Mouse (Mus musculus): ENCODE results near the gene 1110032A03Rik. TPM values are rescaled to one million over a fixed set of nuclear protein-coding genes. Genes with fewer than 3 reads are reported as not detected.

1110032A03Rik gene
- polyA plus RNA-seq, 1 experiment from 2014 or later = 35.6 TPM

DNA sequence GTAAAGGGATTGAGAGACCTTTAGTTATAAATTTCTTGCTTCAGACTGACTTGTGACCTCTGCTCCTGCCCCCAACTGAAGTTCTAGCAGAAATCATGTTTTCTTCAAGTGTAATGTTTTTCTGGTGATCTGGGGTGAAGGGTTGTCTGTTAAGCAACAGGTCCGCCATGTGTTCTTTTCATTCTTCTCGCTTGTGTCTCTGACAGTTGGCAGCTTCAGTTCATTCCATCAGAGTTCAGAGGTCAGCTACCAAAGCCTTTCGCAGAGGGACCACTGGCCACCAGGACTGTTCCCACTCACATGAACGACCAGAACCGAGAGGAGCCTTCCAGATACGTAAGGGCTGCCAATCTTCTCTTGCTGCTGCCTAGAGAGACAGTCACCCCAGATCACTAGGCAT, 33.2 kb upstream of the 1110032A03Rik start:
- Histone ChIP-seq H3K9me3 (no peaks in the 10 kb centered on the region), H3K27me3 (no peaks in the 10 kb centered on the region), H3K4me2 (no peak overlapping the region), H3K9ac (no peak overlapping the region), H3K4me1 (no peaks in the 10 kb centered on the region), H3K27ac (no peak overlapping the region), H3K4me3 (no peak overlapping the region), H3K36me3 (peaks cover 81% of the 10 kb centered on the region)
- ATAC-seq (ENCODE audit: insufficient number of reproducible peaks, insufficient read depth, low FRiP score, low TSS enrichment, low read depth) = no peak
- WGBS = 89% methylated on average over 6 of the region's 6 CpGs

DNA sequence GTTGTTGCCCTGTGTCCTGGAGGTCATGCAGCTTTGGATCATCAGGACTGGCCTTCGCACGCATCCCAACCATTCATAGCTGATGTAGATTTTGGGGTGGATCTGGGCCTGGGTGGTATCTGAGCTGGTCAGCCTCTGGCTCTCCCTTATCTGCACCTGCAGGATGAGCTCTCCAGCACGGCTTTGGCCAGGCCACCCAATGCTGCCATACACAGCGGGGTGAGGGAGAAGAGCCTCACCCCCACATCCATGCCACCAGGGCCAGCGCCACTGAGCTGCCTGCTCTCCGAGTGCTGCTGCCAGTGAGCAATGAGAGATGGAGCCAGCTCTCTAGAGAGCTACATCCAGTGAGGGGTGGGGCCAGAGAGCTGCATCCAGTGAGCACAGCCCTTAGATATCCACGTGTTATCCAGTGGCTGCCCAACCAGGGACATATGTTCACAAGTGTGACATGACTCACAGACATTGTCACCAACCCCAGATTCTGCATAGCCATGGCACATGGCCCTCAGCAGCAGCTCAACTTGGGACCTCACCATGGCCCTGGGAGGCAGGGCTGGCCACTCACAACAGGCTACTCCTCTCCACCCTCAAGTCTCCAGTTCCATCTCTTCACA, 27.8 kb upstream of the 1110032A03Rik start:
- ATAC-seq (ENCODE audit: insufficient number of reproducible peaks, insufficient read depth, low FRiP score, low TSS enrichment, low read depth) = no peak
- Histone ChIP-seq H3K4me3 (no peak overlapping the region), H3K27ac (no peak overlapping the region), H3K9me3 (no peaks in the 10 kb centered on the region), H3K27me3 (no peaks in the 10 kb centered on the region), H3K4me1 (no peaks in the 10 kb centered on the region), H3K9ac (no peak overlapping the region), H3K4me2 (no peak overlapping the region), H3K36me3 (peaks cover 80% of the 10 kb centered on the region)
- 90% methylated on average over 7 of the region's 7 CpGs for WGBS

DNA sequence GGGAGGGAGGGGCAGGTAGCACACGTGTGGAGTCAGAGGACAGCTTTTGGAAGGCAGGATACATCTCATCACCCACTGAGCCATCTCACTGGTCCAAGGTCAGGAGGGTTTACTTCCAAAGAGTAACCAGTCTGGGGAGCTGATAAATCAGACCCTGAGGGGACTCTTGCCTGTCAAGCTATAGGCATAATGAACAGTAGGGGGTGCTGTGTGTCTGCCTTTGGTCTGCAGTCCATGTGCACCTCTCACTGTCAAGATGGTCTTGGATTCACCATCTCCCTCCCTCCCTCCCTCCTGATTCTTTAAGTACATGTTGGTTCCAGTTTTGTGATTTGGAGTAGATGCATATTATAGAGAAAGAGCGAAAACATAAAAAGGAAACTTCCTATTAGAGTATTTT, 25.7 kb upstream of the 1110032A03Rik start:
- no peaks in the 10 kb centered on the region for H3K9me3 ChIP-seq
- ATAC-seq (ENCODE audit: insufficient number of reproducible peaks, insufficient read depth, low FRiP score, low TSS enrichment, low read depth) = no peak
- no peak overlapping the region for H3K4me2 ChIP-seq
- no peaks in the 10 kb centered on the region for H3K27me3 ChIP-seq
- H3K4me1 ChIP-seq = no peaks in the 10 kb centered on the region
- H3K4me3 ChIP-seq = no peak overlapping the region
- H3K27ac ChIP-seq = no peak overlapping the region
- H3K9ac ChIP-seq = no peak overlapping the region
- H3K36me3 ChIP-seq = peaks cover 74% of the 10 kb centered on the region
- 73% methylated on average over 2 of the region's 2 CpGs for WGBS

DNA sequence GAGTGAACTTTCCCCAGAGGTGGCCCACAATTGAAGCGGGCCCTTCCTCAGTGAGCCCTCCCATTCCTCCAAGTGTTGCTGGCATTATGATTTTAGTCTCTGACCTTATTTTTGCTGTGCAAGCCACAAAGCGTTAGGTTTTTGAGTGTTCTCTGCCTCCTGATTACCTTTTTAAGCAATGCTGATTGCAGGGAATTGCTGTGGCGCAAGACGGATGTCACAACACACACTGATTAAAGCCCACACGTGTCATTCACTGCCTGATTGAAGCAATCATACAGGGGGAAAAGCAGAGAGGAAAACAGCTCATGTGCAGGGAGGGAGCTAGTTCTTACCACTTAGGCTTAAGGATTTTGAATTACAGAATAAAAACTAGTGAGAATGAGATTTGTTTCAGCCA, 23.0 kb upstream of the 1110032A03Rik start:
- Histone ChIP-seq H3K36me3 (peaks cover 72% of the 10 kb centered on the region), H3K4me1 (no peaks in the 10 kb centered on the region), H3K4me2 (no peak overlapping the region), H3K27me3 (no peaks in the 10 kb centered on the region), H3K9ac (no peak overlapping the region), H3K9me3 (no peaks in the 10 kb centered on the region), H3K4me3 (no peak overlapping the region), H3K27ac (no peak overlapping the region)
- WGBS = 79% methylated on average over 5 of the region's 5 CpGs
- ATAC-seq (ENCODE audit: insufficient number of reproducible peaks, insufficient read depth, low FRiP score, low TSS enrichment, low read depth) = no peak

DNA sequence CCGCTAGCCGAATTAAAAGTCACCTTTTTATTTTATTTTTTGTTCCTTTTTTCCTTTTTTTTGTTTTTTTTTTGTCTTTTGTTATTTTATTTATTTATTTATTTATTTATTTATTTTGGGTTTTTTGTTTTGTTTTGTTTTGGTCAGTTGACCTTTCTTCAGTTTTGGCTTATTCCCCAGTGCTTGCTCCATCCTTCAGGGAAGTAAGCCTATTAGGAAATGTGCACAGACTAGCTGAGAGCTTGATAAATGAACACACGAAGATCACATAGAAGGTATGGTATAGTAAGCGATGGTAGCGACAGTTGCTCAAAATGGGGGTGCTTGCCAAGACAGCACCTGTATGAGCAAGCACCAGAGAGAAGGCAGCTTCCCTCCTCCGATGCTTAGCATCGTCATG, 22.3 kb upstream of the 1110032A03Rik start:
- Histone ChIP-seq H3K9ac (no peak overlapping the region), H3K4me3 (no peak overlapping the region), H3K27ac (no peak overlapping the region), H3K9me3 (no peaks in the 10 kb centered on the region), H3K4me1 (no peaks in the 10 kb centered on the region), H3K36me3 (peaks cover 67% of the 10 kb centered on the region), H3K4me2 (no peak overlapping the region), H3K27me3 (no peaks in the 10 kb centered on the region)
- WGBS = 92% methylated on average over 7 of the region's 7 CpGs
- no peak for ATAC-seq (ENCODE audit: insufficient number of reproducible peaks, insufficient read depth, low FRiP score, low TSS enrichment, low read depth)

DNA sequence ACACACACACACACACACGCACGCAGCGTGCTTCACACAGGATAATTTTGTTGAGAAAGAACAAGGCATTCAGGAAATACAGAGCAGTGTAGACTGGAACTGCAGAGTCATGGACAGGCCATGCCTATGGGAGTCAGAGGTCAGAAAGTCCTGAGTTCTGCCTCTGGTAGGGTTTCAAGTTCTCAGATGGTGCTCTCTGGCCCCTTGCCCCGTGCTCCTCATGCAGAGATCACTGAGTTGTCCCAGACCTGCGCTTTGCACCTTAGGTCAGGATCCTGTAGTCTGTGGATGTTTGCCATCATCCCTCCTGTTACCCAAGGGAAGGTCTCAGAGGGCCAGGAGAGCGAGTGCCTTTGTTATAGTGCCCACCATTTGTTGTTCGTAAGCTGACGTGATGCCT, 21.5 kb upstream of the 1110032A03Rik start:
- Histone ChIP-seq H3K9ac (no peak overlapping the region), H3K4me1 (no peaks in the 10 kb centered on the region), H3K27me3 (no peaks in the 10 kb centered on the region), H3K4me2 (no peak overlapping the region), H3K27ac (no peak overlapping the region), H3K36me3 (peaks cover 69% of the 10 kb centered on the region), H3K4me3 (no peak overlapping the region), H3K9me3 (no peaks in the 10 kb centered on the region)
- 93% methylated on average over 8 of the region's 8 CpGs for WGBS
- no peak for ATAC-seq (ENCODE audit: insufficient number of reproducible peaks, insufficient read depth, low FRiP score, low TSS enrichment, low read depth)

DNA sequence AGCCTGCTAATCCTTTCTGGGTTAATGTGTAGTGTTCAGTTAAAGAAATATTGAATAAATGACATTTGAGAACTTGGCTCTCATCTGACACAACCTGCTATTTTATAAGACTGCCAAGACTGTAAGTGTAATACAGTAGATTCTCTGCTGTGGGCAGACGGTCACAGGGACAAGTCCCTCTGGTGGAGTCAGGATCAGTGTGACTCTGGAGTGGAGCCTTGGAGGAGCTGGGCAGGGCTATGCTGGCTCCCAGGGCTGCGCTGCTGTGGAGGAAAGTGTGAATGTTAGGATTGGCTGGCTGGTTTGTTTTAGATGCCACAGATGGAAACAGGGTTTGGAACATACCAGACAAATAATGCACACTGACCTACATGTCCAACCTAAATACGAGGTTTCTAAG, 19.9 kb upstream of the 1110032A03Rik start:
- Histone ChIP-seq H3K4me3 (no peak overlapping the region), H3K9me3 (no peaks in the 10 kb centered on the region), H3K9ac (no peak overlapping the region), H3K36me3 (peaks cover 70% of the 10 kb centered on the region), H3K27ac (no peak overlapping the region), H3K4me2 (no peak overlapping the region), H3K4me1 (no peaks in the 10 kb centered on the region), H3K27me3 (no peaks in the 10 kb centered on the region)
- 87% methylated on average over 3 of the region's 3 CpGs for WGBS
- no peak for ATAC-seq (ENCODE audit: insufficient number of reproducible peaks, insufficient read depth, low FRiP score, low TSS enrichment, low read depth)

DNA sequence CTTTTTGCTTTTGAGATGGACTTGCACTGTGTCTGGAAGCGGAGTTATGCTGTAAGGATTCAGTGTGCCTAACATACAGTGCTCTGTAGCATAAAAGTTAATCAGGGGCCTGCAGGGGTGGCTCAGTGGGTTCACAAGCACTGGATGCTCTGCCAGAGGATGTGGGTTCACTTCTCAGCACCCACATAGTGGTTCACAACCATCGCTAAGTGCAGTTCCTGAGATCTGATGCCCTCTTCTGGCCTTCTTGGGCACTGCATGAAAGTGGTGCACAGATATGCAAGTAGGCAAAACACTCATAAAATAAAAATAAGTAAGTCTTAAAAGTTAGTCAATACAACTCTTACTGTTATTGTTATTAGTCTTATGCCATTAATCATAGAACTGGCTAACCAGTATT, 6.8 kb upstream of the 1110032A03Rik start:
- Histone ChIP-seq H3K36me3 (peaks cover 84% of the 10 kb centered on the region), H3K9ac (no peak overlapping the region), H3K27me3 (no peaks in the 10 kb centered on the region), H3K4me1 (no peaks in the 10 kb centered on the region), H3K9me3 (no peaks in the 10 kb centered on the region), H3K4me2 (no peak overlapping the region), H3K27ac (no peak overlapping the region), H3K4me3 (no peak overlapping the region)
- WGBS = 70% methylated on average over 2 of the region's 2 CpGs
- ATAC-seq (ENCODE audit: insufficient number of reproducible peaks, insufficient read depth, low FRiP score, low TSS enrichment, low read depth) = no peak

DNA sequence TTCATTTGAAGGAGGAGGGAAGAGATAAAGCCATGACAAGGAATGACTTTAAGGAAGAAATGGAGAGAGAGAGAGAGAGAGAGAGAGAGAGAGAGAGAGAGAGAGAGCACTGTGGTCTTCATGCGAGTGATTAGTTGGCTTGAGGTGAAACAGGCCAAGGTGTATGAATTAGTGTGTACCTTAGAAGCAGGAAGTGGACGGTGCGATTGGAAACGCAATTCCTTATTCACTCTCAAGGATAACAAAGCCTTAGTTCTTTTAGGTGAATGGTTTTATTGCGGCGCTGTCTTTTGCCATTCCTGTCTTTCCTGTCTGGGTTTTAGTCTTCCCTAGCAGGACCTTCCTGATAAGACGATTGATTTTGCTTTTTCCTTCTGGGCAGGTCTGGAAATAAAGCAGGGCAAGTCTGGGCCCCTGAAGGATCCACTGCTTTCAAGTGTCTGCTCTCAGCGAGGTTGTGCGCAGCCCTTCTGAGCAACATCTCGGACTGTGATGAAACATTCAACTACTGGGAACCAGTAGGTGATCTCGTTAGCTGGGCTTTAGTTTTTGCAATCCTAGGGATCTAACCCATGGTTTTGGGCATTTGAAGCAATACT, 941 bp upstream of the 1110032A03Rik start:
- Histone ChIP-seq H3K27me3 (no peaks in the 10 kb centered on the region), H3K4me3 (peak overlapping the region; percentile 93), H3K36me3 (peaks cover 34% of the 10 kb centered on the region), H3K4me2 (peak overlapping the region; percentile 76), H3K9ac (peak overlapping the region; percentile 94), H3K27ac (peak overlapping the region; percentile 95; the same call in 1 of the 2 replicates), H3K4me1 (peaks cover 19% of the 10 kb centered on the region), H3K9me3 (no peaks in the 10 kb centered on the region)
- no peak for ATAC-seq (ENCODE audit: insufficient number of reproducible peaks, insufficient read depth, low FRiP score, low TSS enrichment, low read depth)
- WGBS = 63% methylated on average over 11 of the region's 11 CpGs

DNA sequence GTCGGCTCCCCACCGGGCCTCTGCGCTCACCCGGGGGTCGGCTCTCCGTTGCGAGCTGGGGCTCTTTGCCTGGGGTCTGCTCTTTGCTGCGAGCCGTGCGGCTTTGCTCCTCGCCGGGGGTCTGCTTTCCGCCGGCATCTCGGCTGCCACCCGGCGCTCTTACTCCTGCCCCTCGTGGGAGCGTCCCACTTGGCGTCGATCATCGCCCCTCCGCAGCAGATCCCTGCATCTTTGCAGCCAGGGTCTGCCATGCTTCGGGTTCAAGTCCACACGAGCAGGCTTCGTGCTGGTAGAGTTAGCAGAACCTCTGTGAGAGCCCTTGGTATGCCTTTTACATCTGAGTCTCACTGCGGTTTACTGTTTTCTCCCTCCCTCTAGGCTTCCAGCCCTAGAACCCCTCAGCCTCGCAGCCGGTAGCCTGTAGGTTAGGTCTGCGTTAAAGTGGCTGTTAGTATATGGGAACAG, 374 bp upstream of the 1110032A03Rik start:
- peak overlapping the region; percentile 93 for H3K4me3 ChIP-seq
- peak overlapping the region; percentile 95 for H3K27ac ChIP-seq
- peak; percentile 48; the same call in 1 of the 2 replicates for ATAC-seq (ENCODE audit: insufficient number of reproducible peaks, insufficient read depth, low FRiP score, low TSS enrichment, low read depth)
- peak overlapping the region; percentile 76 for H3K4me2 ChIP-seq
- H3K9ac ChIP-seq = peak overlapping the region; percentile 94
- peaks cover 30% of the 10 kb centered on the region for H3K36me3 ChIP-seq
- no peaks in the 10 kb centered on the region for H3K9me3 ChIP-seq
- H3K4me1 ChIP-seq = peaks cover 19% of the 10 kb centered on the region
- no peaks in the 10 kb centered on the region for H3K27me3 ChIP-seq
- under 1% methylated on average over 30 of the region's 30 CpGs for WGBS

DNA sequence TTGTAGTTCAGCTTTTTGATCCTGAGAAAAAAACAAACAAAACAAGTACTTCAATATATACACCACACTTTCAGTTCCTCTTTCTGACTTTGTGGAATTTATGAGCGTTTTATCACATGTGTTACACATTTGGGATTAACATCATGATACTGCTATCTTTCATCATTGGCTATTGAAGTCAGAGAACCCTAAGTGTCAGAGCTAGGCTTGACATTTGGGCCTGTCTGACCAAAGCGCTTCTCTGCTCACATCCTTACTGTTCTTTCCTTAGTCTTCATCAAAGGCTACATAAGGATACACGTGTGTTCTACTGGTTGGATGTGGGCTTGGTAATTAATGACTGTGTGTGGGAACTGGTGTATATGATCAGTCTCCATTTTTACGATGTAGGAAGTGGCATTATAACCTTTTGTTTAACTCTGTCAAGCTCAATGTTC, 1.3 kb downstream of the 1110032A03Rik start:
- H3K36me3 ChIP-seq = peaks cover 17% of the 10 kb centered on the region
- peaks cover 25% of the 10 kb centered on the region for H3K4me1 ChIP-seq
- peak overlapping the region; percentile 58 for H3K9ac ChIP-seq
- H3K27ac ChIP-seq = no peak overlapping the region; the same call in 1 of the 2 replicates
- WGBS = 70% methylated on average over 4 of the region's 4 CpGs
- H3K4me2 ChIP-seq = peak overlapping the region; percentile 76
- ATAC-seq (ENCODE audit: insufficient number of reproducible peaks, insufficient read depth, low FRiP score, low TSS enrichment, low read depth) = no peak
- H3K9me3 ChIP-seq = no peaks in the 10 kb centered on the region
- peak overlapping the region; percentile 93 for H3K4me3 ChIP-seq
- no peaks in the 10 kb centered on the region for H3K27me3 ChIP-seq

DNA sequence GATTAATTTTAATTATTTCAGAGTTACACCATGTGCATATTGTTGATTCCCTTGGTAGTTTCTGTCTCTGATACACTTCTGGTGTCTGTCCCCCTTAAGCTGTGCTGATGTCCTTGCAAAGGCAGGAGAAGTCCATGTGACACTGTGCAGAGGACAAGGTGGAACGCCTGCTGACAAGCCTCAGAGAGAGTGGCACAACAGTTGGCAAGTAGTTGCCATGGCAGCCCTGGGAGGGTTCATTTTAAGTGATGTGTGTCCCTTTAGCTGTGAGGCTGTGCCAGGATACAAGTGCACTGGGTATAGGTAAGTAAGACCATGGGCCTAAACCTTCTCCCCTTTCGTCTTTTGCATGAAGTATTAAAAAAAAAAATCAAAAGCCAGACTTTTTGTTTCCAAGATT, 5.3 kb downstream of the 1110032A03Rik start:
- 91% methylated on average over 2 of the region's 2 CpGs for WGBS
- no peak overlapping the region for H3K9ac ChIP-seq
- H3K36me3 ChIP-seq = peaks cover 10% of the 10 kb centered on the region
- no peak overlapping the region for H3K27ac ChIP-seq
- no peaks in the 10 kb centered on the region for H3K9me3 ChIP-seq
- H3K4me1 ChIP-seq = peaks cover 24% of the 10 kb centered on the region
- no peak for ATAC-seq (ENCODE audit: insufficient number of reproducible peaks, insufficient read depth, low FRiP score, low TSS enrichment, low read depth)
- no peak overlapping the region for H3K4me2 ChIP-seq
- no peak overlapping the region for H3K4me3 ChIP-seq
- no peaks in the 10 kb centered on the region for H3K27me3 ChIP-seq

Data from embryonic facial prominence, embryonic 13.5 days (tissue).